Mouse (Mus musculus): ENCODE results near the gene Plekha7.

The Plekha7 gene

DNA sequence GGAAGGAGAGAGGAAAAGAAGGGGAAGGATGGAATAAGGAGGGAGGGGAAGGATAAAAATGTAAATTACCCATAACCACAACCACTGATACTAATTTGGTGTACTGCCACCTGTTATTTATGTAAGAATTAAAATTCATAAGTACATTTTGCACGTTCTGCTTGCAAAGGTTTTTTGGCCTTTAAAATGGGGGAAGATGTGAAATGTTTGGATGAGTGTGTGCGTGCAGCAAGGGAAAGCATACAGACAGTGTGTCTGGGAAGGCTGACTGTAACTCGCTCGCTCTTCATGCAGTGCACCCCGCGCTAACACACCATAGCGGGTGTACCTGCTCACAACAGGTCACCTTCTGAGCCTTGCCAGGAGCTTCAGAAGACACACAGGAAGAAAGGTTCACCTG is 90.4 kb downstream of the Plekha7 start:
- DNase-seq, result no peak

DNA sequence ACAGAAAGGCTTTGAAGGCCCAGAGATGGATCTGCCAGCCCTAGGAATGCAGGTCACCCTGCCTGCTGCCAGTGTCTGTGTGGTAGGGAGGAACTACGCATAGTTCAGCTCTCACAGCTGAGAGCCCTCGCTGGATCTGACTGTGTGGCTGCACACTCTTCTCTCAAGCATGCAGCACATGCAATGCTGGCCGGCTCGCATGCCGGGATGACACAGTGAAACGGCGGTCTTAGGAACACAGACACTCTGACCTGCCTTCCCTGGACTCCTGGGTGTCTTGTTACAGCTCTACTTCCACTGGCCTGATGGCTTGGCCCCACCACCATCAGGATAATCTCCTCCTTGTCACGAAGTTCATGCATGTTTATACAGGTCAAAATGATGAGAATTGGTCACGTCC is 96.3 kb downstream of the Plekha7 start:
- no peak for DNase-seq

DNA sequence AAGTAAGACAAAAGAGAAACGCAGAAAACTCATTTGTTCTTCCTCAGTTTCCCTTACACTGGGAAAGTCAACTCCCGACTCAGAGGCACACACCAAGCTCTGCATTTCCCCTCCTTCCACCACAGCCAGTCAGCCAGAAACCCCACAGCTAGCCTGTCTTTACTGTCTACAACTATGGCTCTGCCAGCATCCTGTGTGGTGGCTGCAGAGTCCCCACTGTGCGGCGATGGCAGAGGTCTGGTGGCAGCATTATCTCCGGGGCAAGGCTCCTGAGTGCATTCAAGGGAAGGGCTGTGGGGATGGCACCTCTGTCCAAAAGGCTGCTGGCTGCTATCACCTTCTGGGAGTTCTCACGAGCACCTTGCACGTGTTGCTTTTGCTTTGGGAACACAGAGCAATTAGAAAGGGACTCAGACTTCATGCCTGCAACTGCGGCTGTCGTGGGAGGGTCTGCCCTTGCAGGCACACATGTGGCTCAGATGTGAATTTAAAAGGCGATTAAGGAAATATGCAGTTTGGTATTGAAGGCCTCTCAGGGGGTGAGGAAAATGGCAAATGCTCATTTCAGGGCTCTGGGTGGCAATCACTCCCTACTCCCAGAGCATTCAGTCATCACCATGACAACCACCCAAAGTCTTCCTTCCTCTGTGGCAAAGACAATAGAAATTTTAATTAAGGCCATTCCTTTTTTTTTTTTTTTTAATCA is 98.1 kb downstream of the Plekha7 start:
- DNase-seq, result no peak

DNA sequence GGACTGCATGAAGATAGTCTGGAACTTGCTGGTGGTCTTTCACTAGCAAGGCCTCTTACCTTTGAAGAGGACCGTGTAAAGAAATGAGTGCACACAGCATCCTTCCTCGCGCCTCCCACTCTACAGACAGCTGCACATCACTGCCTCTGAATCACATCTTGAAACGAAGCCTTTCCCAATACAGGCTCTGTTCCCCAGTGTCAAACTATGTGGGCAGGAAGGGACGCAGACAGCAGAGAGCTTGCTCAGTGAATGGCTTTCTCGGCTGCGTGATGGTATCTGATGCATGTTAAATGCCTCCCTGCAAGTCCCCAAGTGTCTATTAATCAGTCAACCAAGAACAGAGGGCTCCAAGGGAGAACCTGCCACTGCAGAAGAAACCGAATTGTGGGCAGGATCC is 99.3 kb downstream of the Plekha7 start:
- DNase-seq, result no peak

DNA sequence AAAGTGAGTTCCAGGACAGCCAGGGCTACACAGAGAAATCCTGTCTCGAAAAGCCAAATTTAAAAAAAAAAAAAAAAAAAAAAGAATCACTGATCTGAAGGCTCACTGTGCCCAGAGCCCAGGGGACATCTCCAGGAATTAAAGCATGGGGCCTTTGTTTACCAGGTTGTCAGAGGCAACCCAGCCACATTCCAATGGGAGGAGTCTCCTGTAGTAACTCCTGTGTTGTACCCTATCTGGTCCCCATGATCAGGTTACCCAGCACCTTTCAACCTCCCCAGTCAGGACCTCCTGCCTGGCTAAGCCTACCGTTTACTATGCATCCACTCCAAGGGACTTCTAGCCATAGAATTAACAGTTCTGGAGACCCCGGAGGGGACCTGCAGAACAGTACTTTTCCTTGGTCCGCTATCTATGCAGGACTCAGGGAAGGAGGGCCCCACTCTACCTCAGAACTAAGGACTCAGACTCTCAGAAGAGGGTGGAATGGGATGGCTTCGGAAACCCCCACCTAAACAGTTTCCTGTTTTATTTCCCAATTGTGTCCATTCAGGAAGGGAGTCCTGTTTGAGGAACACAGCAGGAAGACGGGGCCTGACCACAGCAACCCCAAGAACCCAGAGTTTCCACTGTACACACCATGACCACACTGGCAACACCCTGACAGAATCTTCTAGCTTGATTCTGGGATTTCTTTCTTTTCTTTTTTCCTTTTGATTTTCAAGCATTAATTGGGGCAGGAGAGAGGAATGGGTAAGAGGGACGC is 101.2 kb downstream of the Plekha7 start:
- no peak for DNase-seq

DNA sequence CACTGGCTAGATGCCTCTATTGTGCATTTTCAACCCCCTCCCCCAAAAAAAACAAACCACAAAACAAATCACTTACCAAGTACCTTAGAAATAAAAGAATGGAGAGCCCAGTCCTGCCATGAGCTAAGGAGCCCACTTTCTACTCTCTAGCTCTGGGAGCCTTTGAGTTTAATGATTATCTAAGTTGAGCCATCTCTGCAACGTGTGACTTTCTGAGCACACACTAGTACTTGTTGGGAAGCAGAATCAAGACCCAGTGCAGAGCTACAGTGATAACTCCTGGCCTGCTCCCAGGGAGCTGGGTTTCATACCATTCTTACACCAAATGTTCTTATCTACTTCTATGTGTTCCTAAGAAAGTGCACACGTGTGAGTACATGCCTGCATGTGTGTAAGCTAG is 102.7 kb downstream of the Plekha7 start:
- DNase-seq, result no peak

DNA sequence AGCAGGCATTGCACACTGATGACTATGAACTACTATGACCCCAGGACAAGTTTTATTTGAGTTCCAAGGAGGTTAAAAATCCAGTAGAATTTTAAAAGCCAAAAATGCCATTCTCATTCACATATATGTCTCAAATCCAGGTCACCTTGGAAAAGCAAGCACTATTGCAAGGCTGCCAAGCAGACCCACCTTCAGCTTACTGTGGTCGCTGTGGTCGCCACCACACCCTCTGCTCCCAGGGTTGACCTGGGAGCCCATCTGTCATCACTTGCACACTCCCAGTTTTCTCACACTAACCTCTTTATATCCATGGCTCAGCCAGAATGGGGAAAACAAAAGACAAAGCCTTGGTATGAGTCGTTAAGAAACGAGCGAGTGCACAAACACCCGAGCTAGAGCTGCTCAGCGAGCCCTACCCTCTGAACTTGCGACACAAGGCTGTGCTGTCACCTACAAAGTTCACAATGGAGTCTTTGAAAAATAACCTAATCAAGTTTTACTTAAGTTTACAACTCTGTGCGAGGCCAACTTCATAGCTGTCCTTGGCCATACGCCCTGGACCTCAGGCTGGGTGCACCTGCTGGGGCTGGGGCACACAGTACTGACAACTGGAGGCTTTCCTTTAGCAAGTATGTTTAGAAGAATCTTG is 106.0 kb downstream of the Plekha7 start:
- DNase-seq, result no peak

DNA sequence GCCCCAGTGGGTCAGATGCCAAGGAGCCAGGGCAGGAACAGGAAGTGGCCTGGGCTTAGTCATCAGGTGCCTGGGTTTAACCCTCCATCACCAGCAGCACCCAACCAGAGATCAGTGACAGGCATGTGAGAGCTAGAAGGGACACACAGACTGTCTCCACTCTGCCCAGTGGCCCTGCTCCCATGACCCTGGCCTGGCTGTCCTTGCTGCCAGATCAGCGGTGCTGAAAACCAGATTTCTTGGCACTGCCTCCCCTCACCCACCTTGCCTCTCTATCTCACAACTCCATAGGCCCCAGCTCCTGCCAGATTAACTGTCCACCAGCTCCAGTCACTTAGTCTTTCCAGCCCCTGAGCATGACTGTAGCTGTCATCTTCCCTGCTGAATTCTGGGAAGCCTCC is 107.2 kb downstream of the Plekha7 start:
- no peak for DNase-seq

DNA sequence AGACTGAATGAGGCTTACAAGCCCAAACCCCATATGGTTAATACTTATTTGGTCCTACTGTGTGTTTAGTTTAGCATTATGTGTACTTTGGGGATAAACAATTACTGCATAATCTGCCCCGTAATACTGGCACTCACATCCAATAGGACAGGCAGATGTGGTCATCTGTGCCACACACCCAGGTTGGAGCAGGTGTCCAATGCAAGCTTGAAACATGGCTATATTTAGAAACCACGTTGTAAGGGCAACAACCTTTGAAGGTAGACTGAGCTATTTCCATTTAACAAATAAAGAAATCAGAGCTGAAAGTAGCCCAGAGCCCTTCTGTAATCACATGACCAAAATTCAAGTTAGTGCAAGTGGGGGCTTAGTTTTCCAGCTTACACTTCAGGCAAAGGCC is 107.6 kb downstream of the Plekha7 start:
- DNase-seq, result no peak

DNA sequence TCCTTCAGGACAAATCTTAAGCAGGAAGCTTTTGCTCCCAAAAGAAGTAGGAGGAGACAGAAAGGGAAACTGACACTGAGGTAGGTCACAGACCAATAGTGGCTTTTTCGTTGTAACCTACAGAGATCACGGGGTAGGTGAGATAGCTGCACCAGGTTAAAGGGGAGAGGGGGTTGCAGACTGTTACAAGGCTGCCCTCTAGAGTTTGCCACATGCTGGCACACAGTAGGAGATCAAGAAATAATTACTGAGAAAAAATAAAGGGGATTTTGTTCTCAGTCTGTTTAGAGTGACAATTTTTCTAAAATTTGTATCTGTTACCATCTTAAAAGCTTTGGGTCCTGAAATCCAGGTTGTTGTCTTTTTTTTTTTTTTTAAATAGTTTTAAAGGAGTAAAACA is 109.3 kb downstream of the Plekha7 start:
- DNase-seq, result no peak

DNA sequence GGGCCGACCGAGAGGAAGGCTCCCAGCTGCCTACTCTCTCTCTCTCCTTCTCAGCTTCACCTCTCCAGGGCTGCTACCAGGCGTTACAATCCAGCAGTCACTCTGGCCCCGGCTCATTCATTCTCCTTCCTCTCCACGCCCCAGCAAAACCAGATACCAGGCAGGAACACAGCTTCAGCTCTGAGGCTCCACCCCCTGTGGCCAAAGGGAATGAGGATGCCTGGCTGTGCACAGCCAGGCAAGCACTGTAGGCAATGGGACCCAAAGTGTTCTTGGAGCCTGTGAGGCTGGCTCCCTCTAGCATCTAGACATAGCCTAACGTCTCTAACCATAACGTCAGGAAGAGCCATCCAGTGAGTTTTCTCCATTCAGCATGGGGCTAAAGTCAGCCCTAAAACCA is 109.8 kb downstream of the Plekha7 start:
- DNase-seq, result peak; percentile 60

DNA sequence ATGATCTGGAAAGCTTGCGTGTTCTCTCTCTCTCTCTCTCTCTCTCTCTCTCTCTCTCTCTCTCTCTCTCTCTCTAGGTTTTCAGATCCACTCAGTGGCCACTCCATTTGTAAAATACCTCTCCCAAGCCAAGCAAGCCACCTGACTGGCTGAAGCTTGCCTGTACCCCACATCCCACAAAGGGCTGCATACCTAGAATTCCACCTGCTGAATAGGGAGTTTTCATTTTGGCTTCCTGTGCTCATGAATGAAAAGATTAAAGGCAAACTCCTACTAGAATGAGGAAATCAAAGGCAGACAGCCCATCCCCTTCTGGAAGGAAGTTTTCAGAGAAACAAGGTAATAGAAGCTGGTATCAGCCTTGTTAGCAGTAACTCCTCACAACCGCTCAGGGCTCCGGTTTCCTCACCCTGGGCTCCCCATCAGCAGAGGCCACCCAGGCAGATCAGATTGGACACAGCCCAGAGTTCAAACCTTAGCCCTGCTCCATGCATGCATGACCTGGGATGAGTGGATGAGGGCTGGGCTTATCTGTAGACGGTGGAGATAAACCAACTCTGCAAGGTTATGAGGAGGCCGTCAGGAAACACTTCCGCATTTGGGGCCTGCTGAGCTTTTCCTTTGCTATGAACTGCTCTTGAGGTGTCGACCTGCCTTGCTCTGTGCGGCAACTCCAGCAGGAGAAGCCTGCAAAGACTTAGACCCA is 111.0 kb downstream of the Plekha7 start:
- DNase-seq, result no peak

DNA sequence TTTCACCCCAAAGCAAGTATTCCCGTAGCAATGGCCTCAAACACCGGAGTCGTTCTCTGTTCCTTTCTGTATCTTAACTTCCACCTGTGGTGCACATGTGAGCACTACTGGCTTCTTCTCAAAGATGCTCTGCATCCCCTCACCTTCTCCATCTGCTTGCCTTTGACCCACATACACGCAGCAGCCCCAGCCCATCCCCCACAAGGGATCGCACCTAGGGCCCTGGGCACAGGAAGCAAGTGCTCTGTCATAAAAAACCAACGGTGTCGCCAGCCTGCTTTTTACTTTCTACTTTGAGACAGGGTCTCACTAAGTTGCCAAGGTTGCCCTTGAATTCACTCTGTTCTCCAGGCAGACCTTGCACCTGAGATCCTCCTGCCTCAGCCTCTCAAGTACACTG is 113.2 kb downstream of the Plekha7 start:
- no peak for DNase-seq

DNA sequence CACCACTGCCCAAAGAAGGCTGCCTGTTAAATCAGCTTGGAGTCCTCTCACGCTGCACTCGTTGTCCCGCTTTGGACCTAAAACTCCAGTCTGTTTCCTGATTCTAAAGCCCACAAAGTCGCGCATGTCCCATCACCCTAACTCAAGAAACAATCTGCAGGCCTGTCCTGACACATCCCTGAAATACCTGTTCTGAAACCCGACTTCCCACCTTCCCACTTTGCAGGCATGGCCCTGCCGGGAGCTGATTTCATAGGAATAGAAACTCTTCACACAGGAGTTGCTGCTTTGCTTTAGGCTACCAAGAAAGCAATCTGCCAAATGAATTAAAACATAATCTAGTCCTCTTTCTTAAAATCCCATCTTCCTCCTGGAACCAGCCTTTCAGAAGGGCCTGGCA is 115.2 kb downstream of the Plekha7 start:
- DNase-seq, result no peak

DNA sequence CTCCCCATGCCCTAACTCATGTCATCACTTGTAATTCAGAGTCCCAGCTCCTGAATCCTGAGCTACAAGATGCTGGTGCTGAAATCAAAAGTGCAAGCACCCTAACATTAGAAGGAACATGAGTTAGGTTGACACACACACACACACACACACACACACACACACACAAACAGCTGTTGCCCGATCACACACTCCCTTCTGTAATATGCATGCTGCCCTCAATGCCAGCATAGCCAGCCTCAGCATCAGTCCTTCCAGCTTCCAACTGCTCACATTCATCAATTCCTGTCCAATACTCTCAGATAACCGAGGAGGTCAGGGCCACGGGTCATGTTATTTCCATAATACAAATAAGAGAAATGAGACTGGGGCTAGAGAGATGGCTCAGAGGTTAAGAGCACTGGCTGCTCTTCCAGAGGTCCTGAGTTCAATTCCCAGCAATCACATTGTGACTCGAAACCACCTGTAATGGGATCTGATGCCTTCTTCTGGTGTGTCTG is 116.0 kb downstream of the Plekha7 start:
- DNase-seq, result no peak

DNA sequence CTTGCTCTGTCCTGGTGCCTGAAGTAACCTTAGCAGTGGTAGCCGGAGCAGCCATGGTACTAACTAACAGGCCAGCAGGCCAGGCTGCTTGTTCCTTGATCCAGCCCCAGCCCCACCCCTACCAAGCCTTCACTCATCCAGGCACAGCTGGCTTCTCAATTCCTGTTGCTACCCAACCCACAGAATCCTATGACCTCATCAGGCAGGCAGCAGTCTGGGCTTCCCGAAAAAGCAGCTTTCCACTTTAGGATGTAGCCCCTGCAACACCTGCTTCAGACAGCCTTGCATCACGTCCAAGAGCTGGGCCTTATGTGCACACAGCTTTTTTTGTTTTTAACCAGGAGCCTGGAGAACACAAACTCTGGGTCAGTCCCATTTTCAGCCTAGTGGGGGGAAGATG is 117.0 kb downstream of the Plekha7 start:
- DNase-seq, result no peak

DNA sequence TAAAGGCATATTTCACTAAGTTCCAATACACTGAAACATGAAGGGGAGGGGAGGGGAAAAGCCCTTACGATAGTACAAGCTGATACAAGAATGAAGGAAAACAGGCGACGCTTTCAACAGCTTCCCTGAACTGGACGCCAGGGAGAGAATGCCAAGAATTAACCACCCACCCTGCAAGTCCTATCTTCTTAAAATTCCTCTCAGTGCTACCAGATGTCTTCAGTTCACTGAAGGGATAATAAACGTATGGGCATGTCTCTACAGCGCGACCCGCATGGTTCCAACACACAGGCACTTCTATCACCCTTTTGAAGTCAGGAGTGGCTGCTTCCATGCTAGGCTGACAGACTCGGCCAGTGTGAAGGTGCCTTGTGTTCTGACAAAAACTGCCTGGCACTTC is 118.5 kb downstream of the Plekha7 start:
- no peak for DNase-seq

DNA sequence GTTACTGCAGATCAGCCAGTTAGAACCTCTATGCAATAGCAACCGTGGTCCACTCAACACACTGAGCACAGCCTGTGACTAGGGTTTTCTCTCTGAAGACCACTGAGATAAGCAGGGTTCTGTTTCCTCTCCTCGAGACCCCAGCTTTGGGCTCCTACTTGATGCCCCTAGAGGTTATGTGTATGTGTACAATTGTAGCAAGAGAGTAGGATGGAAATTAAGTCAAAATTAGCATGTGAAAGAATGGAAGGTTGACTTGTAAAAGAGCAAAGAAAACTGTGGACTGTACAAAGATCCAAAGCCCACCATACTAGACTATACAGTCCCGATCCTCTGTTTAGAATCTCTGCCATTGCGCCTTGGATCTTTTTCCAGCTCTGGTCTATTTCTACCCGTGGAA is 119.8 kb downstream of the Plekha7 start:
- DNase-seq, result no peak

DNA sequence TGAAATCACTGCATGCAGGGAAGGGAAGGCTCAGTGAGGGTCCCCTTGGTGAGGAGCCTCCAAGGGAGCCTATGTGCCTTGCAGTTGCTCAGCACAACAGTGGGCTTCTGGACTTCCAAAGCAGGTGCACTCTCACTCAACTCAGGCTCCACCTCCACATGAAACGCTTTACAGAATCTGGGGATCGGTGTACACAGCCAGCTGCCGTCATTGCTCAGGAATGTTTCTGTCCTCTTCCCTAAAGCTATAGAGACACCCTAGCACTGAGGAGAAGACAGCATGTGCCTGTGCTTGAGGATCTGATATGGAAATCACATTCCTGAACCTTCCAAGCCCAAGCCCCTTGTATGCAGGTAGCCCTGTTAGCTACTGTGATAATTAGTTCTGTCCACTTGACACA is 120.7 kb downstream of the Plekha7 start:
- no peak for DNase-seq

DNA sequence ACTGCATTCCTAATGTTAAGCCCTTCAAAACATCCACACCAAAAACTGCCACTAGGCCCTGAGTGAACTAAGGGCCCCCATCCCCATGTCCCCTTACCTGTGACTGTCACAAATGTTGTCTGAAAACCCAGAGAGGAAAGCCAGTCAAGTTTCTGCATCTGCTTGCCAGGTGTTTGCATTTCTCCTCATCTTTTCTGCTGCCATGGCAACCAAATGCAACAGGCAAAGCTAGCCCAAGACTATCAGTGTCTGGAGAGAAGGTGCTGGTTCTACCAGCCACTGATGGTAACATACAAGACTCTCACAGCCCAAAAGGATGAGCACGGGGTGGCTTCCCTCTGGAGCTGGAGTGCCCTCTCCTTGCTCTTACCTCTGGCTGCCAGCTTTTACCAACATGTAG is 121.3 kb downstream of the Plekha7 start:
- DNase-seq, result no peak

DNA sequence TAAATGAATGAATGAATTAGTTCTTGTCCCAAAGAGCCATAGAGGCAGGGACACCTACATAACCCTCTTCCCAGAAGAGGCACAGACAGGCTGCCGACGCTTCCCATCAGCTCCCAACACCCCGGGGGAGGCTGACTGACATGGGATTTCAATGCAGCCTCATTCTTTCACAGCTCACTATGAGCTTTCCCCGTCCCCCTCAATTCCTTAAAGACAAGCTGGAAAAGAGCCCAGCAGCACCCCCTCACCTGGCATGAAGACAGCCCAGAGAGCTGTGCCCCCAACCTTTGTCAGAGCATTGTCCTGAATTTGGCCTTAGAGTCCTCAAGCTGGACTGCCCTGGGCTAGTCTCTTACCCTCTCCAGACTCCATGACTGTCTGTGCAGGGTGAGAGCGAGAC is 122.0 kb downstream of the Plekha7 start:
- DNase-seq, result no peak

DNA sequence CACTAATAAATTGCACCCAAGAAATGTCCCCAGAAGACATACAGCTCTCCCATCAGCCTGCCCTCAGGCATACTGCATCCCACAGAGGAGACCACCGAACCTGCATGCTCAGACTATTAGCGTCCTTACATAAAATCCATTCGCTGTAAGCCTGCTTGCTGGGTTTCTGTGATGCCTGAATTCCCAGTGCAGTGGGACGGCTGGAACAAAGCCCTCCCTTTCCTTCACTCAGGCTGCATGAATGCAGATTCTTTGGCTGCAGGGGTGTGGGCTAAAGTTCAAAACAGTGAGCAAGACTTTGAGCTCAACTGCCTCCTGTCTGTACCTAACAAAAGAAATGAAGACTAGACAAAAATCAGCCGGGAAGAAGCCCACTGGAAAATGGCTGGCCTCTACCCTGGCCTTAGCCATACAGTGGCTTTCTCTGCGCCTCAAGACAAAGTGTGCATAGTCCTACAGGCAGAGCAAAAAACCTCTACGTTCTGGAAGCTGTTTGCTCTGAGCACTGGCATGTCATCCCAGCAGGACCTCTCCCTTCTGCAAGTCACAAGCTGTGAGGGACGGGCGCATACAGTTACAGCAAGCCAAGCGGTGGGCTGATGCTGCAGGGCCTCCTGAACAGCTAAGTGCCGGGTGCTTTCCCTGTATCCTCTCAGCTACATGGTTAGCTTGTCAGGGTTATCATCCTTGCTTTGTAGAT is 123.7 kb downstream of the Plekha7 start:
- DNase-seq, result peak; percentile 36

DNA sequence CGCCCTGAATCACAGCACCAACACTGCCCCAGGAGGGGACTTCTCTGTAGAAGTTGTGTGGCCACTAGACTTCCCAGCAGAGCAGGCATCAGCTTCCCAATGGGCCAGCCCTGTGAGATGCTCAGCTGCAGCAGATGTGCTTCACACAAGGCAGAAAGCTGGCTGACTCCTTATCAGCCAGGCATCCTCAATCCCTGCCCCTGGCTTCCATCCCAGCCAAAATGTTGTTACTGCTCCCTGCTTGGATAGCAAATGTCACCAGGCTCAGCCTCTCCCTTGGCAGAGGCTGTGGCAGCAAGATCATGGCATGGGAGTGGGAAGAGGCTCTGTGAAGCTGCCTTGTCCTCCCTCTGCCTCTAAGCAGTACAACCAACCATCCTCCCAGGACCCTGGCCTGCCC is 125.7 kb downstream of the Plekha7 start:
- DNase-seq, result no peak
